Mouse (Mus musculus): ENCODE data around the gene Slc16a5.

- no peak for TF ChIP-seq CTCF (IDR thresholded peaks at IDR 0.05; ENCODE audit: extremely low read depth, insufficient read depth, insufficient read length, insufficient replicate concordance)
- no peak for TF ChIP-seq POLR2A (IDR thresholded peaks at IDR 0.05; ENCODE audit: low read depth, low read length)
Measured at GRCm38 (mm10) chr11:115450176-115450575, 12.1 kb upstream of the Slc16a5 start.

All from spleen, adult 2 months (tissue).